Mouse (Mus musculus) induced T-regulatory cell, adult 2 months (primary cell): ENCODE measurements around the gene Gpatch1.

Experiments used
- DNase-seq: peaks from one replicate; pipeline ENCODE4 v3.0.0-alpha.2; 2012; ENCODE audit warnings: low read depth

Gene Gpatch1

DNA sequence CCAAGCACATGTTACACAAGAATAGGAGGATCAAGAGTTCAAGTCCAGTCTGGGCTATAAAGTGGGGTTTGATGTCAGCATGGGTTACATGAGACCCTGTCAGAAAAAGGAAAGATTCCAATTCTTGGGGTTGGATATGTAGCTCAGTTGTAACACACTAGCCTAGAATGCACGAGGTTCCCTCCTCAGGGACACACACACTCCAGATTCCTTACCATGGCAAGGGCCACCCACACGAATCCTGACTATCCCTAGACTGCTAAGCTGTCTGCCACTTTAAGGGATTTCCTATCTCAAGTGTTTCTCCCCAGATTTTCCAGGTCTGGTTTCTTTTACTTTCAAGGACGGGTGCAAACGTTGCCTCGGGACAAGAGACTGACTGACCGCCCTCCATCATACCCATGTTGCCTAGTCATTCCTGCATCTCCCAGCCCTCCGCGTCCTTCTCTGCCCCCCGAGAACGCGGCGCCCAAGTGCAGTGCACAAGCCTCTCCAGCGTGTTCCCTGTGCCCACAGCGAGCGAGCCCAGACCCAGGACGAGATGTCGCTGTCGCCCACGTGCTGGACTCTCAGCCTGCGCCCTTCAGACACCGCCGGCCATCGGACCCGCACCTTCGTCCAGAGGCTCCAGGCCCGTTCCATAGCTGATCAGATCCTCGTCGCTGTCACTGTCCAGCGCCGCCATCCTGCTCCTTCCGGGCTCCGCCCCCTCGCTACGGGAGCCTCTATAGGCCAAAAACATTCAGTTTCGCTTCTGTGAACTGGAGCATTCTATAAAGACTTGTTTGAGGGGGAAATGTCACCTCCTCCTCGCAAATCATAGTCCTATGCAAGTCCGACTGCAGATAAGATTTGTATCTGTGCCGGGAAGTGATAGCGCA, at the start of gene Gpatch1:
Gpatch1 (minus strand) TSS at position 712 of the 881 bp plus-strand sequence.
- DNase-seq: peak; percentile 95

- DNase-seq: no peak
Measured at GRCm38 (mm10) chr7:35365161-35365910, 47.1 kb upstream of the Gpatch1 start.

- no peak for DNase-seq
Measured at GRCm38 (mm10) chr7:35362868-35363267, 44.6 kb upstream of the Gpatch1 start.

GRCm38 (mm10) chr7:35362253-35362652, 44.0 kb upstream of the Gpatch1 start:
- no peak for DNase-seq

DNA sequence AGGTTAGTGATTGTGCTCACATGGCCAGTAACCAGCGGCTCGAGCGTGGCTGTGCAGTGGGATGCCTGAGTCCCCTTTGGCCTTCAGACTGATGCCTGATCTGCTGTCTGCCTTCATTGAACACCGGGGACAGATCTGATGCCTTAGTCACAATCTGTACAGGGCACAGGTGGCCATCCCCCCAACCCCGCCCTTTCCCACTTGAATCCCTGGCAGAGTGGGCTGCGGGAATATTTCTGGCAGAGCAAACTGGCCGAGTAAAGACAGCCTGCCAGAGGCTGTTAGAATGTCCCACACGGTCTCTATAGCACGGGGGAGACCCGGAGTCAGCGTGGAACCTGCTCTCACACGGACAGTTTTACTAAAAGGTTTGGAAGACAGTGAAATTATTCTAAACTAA, 39.4 kb upstream of the Gpatch1 start:
- no peak for DNase-seq

- no peak for DNase-seq
Measured at GRCm38 (mm10) chr7:35355303-35355872, 37.1 kb upstream of the Gpatch1 start.

DNA sequence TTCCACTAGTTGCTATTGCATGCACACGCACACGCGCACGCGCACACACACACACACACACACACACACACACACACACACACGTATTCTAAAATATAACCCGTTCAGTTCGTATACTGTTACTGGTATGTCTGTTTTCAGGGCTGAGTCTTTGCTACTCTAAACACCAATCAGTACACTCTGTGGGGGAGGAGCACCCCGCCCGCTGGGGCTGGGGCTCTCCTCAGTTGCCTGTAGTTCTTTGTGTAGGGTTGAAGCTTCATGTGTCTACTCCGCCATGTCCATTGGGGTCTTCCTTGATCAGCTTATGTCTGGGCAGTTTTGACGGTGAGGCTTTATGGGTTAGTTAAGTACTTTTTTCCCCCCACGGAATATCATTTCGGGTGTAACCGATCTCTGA, 35.1 kb upstream of the Gpatch1 start:
- DNase-seq: no peak

DNA sequence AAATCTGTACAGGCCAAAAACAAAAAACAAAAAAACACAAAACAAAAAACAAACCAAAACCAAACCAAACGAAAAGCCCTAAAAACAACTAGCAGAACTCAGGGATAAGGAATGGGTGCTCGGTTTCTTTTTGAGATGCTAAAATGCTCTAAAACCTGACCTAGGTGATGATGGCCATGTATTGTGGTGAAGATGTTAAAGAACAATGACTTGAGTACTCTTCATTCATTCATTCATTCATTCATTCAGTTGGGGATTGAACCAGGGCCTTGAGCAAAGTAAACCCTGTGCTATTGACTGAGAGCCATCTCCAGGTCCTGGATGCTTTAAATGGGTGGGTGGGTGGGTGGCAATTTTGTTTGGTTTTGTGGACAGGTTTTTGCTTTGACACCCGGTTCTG, 32.9 kb upstream of the Gpatch1 start:
- DNase-seq: no peak

DNA sequence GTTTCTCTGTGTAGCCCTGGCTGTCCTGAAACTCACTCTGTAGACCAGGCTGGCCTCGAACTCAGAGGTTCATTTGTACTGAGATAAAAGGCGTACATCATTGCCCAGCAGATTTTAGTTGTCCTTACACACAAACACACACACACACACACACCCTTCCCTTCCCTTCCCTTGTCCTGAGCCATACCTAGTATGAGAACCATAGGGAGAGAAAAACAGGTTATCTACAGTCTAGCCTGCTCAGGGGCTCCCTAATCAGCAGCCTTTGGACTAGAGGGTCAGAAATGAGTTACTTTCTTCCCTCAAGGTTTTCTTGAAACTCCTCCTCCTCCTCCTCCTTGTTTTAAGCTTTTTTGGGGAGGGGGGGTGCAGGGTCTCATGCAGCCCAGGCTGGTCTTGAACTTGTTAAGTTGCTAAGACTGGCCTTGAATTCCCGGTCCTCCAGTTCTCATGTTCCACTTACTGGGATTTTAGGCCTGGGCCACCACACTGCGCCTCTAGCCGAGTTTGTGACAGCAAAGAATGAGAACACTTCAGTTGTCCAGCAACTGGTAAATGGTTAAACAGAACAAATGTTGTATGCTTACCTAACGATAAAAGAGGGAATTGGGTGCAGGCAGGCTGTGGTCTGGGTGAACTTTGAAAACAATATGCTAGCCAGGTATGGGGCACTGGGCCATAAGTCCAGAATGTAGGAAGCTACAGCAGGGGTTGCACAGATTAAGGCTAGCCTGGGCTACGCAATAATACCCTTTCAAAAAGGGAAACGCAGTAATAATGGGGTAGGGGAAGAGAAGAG, 31.8 kb upstream of the Gpatch1 start:
- DNase-seq: no peak

GRCm38 (mm10) chr7:35349022-35349421, 30.8 kb upstream of the Gpatch1 start:
- no peak for DNase-seq

DNA sequence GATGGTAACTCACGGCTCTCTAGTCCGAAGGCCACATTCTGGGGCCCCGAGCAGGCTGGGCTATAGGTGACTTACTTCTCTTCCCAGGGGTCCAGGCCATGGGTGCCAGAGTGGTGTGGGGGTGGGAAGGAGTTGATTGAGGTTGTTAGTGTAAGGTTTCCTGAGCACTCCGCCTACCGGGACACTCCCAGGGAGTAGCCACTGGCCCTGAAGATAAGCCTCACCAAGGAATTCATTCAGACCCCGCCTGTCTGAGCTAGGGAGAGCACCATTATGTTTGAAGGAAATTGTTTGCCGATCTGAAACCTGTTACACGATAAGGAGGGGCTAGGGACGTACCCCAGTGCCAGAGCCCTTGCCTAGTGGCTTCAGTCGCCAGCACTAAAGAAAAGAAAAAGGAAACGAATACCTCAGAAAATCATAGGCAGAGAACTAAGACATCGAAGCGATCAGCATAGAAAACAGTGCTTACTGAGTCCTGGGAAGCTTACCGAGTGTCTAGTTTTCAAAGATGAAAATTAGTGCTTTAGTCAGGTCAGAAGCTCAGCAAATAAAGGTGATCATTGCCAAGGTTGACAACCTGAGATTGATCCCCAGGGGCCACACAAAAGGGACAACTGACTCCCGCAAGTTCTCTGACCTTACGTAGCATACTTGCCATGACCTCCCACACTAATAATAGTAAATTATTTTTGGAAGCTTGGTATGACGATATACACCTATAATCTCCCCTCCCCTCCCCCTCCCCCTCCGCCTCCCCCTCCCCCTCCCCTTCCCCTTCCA, 29.9 kb upstream of the Gpatch1 start:
- DNase-seq: no peak

- no peak for DNase-seq
Measured at GRCm38 (mm10) chr7:35344785-35345330, 26.6 kb upstream of the Gpatch1 start.

DNA sequence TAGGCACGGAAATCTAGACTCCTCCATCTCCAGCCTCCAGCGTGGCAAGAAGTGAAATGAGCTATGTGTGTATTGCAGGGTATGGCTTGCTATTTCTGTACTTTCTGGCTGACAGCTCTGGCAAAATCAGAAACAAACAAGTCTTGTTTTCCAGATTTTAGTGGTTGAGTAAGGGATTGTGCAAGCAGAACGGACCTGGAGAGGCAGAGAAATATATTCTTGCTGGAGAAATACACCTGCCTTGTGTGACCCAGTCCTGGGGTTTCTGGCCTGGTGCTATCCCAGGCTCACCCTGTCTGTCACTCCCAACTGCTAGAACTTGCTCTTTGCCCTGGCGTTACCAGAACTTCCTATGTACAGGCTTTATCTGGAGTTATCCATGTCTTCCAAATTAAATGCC, 24.3 kb upstream of the Gpatch1 start:
- DNase-seq: no peak

- DNase-seq: no peak
Measured at GRCm38 (mm10) chr7:35341282-35341681, 23.0 kb upstream of the Gpatch1 start.

GRCm38 (mm10) chr7:35340196-35340595, 22.0 kb upstream of the Gpatch1 start:
- DNase-seq: no peak

DNA sequence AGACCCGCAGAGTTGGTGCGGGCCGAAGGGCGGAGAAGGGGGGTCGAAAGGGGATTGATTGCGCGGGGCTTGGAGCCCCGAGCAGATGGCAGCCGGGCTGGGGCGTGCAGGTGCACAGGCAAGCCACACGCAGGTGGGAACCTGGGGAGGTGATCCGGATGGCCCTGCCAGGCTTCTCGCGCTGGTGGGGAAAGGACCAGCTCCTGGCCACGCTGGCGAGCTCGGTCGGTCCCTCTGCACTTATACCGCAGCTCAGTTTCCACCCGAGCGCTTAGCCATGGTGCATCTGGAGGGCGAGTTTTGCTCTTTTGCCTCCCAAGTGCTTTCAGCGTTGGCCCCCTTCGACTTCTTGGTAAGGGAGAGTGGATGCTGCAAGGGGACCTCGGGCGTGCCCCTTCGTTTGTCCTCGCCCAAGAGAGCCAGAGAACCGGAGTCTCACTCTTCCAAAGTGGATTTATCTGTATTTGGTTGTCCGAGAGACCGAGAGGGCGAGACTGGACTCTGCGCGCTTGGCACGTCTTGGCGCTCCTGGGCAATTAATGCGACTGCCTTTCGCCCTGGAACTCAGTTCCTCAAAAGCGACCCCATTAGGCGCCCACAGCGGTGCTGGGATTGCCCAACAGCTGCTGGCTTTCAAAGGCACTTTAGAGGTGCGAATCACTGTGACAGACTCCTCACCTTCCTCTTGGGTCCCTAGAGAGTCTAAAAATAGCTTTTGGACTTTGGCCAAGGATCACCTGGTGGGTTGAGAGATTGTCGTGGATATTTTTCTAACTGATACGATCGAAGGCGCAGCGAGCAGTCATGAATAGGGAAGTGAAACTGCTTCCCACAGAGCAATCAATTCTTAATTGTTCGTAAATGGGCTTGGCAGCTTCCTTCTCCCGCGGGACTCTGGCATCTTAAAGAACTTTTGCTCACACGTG, 16.6 kb upstream of the Gpatch1 start:
- DNase-seq: peak; percentile 50

GRCm38 (mm10) chr7:35333692-35334526, 15.7 kb upstream of the Gpatch1 start, which contains the start of gene Rhpn2:
Gene Rhpn2 (plus strand): TSS chr7:35334170.
- DNase-seq: peak; percentile 98

DNA sequence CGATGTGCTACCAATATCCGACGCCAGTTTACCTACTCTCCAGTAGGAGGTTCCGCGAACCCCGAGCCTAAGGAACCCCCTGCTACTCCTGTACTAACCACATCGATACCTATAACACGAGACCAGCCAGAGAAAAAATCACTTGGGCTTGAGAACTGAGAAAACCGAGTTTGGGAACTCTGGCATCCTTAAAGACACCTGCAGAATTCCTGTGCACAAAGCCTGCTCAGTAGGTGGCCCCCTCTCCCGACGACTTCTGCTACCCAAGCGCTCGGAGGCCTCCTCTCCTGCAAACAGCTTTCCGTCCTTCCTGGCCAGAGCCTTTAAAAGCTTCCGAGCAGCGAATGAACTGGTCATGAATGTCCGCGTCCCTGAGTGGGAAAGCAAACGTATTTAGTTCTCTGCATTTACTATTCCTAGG, 15.0 kb upstream of the Gpatch1 start:
- DNase-seq: peak; percentile 61

- DNase-seq: no peak
Measured at GRCm38 (mm10) chr7:35331590-35331989, 13.3 kb upstream of the Gpatch1 start.
